In the genomic region with DNA sequence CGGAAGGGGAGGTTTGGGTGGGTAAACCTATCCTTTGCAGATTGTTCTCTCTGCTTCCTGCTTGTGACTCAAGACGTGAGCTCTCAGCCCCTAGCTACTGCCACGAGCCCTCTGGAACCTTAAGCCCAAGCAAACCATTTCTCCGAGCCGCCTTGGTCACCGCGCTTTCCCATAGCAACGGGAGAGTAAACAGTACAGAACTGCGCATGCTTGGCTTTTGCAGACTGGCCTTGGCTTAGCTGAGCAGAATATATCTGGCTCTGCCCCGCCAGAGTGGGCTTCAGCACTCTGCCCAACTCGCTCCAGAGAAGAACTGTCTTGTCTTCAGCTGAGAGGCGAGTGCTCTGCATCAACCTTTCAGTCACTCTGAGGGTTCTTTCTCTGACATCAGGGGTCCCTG, we compare ENCODE assay signal across 13 mouse cellular contexts.
A peak's percentile ranks its signal among the peaks of the same experiment; 100 is the strongest.
DNase-seq lines count a peak whose midpoint lies in the region; ATAC-seq lines count a peak whose summit lies in the region.
"Had no signal": no experiment of that assay in that cellular context is flagged by ENCODE, and none has a peak within 500 bp of the region (broad histone marks: within the 10 kb centered on the region; RNA-seq: fewer than 3 reads in every experiment).

No protein-coding gene starts in this region.

- peaks cover 20% of the 10 kb centered on the region for H3K4me1 ChIP-seq in hindbrain, embryonic 16.5 days (ENCODE audit: control insufficient read depth, insufficient read depth, low read depth, low read length)
- peaks cover 36% of the 10 kb centered on the region for H3K4me1 ChIP-seq in hindbrain, embryonic 12.5 days
- H3K4me1 ChIP-seq: embryonic facial prominence, embryonic 15.5 days; liver, embryonic 13.5 days had no signal

- no peaks in the 10 kb centered on the region for H3K27me3 ChIP-seq in hindbrain, embryonic 16.5 days (replicated peaks; ENCODE audit: control insufficient read depth, insufficient read depth, low read length)
- H3K27me3 ChIP-seq in hindbrain, embryonic 12.5 days = no peaks in the 10 kb centered on the region
- H3K27me3 ChIP-seq: CH12.LX; embryonic facial prominence, embryonic 15.5 days; liver, embryonic 13.5 days had no signal

- intact Hi-C loops in heart, postnatal 10 days (cut with DNase I) = no loop called here

- WGBS in hindbrain, embryonic 16.5 days = 61% methylated on average over 12 of the region's 12 CpGs
- 64% methylated on average over 12 of the region's 12 CpGs for WGBS in hindbrain, embryonic 12.5 days

- H3K36me3 ChIP-seq in hindbrain, embryonic 16.5 days (ENCODE audit: control insufficient read depth, insufficient read depth, low read length) = no peaks in the 10 kb centered on the region
- no peaks in the 10 kb centered on the region for H3K36me3 ChIP-seq in hindbrain, embryonic 12.5 days
- H3K36me3 ChIP-seq: embryonic facial prominence, embryonic 15.5 days; heart, embryonic 12.5 days; liver, embryonic 13.5 days had no signal

- peak; percentile 40; the same call in 1 of the 2 replicates for ATAC-seq in hindbrain, embryonic 16.5 days
- ATAC-seq in hindbrain, embryonic 12.5 days (ENCODE audit: low FRiP score) = no peak
- no peak for ATAC-seq in erythroid progenitor cell, adult 5-6 weeks (replicated peaks; ENCODE audit: low FRiP score, poor library complexity, severe bottlenecking)

- H3K27ac ChIP-seq in hindbrain, embryonic 16.5 days (ENCODE audit: low read depth, low read length) = no peak overlapping the region
- H3K27ac ChIP-seq in hindbrain, embryonic 12.5 days = no peak overlapping the region
- H3K27ac ChIP-seq: embryonic facial prominence, embryonic 15.5 days; liver, embryonic 13.5 days had no signal

- peak; percentile 62 for DNase-seq in ovary, adult 18-20 months (ENCODE audit: low spot score)
- DNase-seq in ovary, postnatal 10 days (ENCODE audit: low spot score) = no peak
- peak; percentile 72 for DNase-seq in adrenal gland, postnatal 36 days
- peak; percentile 34 for DNase-seq in retina, embryonic 14.5 days (ENCODE audit: low spot score)
- no peak for DNase-seq in heart, postnatal 10 days
- DNase-seq: kidney, adult 8-10 months; liver, embryonic 13.5 days had no signal

- H3K4me3 ChIP-seq in hindbrain, embryonic 16.5 days (ENCODE audit: low read length) = no peak overlapping the region
- no peak overlapping the region for H3K4me3 ChIP-seq in hindbrain, embryonic 12.5 days
- H3K4me3 ChIP-seq: embryonic facial prominence, embryonic 15.5 days; heart, embryonic 12.5 days; liver, embryonic 13.5 days had no signal

- no peaks in the 10 kb centered on the region for H3K9me3 ChIP-seq in hindbrain, embryonic 16.5 days (ENCODE audit: control insufficient read depth, low read length)
- H3K9me3 ChIP-seq in hindbrain, embryonic 12.5 days (replicated peaks) = no peaks in the 10 kb centered on the region
- H3K9me3 ChIP-seq: embryonic facial prominence, embryonic 15.5 days; heart, embryonic 12.5 days; liver, embryonic 13.5 days had no signal

- H3K4me2 ChIP-seq in hindbrain, embryonic 16.5 days (ENCODE audit: low read length) = no peak overlapping the region; the same call in 1 of the 2 replicates
- no peak overlapping the region for H3K4me2 ChIP-seq in hindbrain, embryonic 12.5 days (replicated peaks)
- H3K4me2 ChIP-seq: embryonic facial prominence, embryonic 15.5 days; heart, embryonic 12.5 days; liver, embryonic 13.5 days had no signal

- no peak overlapping the region for H3K9ac ChIP-seq in hindbrain, embryonic 16.5 days (ENCODE audit: low read depth, low read length)
- no peak overlapping the region for H3K9ac ChIP-seq in hindbrain, embryonic 12.5 days
- H3K9ac ChIP-seq: embryonic facial prominence, embryonic 15.5 days; heart, embryonic 12.5 days; liver, embryonic 13.5 days had no signal

Comparison
In these comparisons a context has a peak if more than half of its experiments do, and no peak if none do; other contexts are left out.
1. DNase-seq: peak in ovary, adult 18-20 months (single experiment), adrenal gland, postnatal 36 days (2 of 2) and retina, embryonic 14.5 days (single experiment); none in ovary, postnatal 10 days (single experiment) and heart, postnatal 10 days (0 of 2).